Mouse (Mus musculus): ENCODE results near the gene Cep44. TPM values are rescaled to one million over a fixed set of nuclear protein-coding genes. Genes with fewer than 3 reads are reported as not detected.

Cep44 gene
- polyA plus RNA-seq, 1 experiment from 2014 or later = 29.6 TPM

DNA sequence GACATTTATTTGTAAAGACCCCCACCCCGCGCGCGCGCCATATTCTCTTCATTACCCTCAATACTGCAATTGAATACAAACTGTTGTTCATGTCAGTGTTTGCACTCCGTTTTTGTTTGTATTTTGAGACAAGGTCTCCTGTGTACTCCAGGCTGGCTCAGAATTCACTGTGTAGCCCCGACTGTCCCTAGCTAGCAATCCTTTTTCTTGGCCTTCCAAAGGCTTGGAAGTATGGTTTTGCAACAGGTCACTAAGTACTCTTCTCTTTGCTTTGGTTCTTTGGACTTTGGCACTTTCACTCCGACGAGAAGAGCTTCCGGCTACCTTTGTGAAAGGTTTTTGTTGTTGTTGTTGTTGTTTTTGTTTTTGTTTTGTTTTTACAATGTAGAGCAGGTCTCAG, 1.2 kb upstream of the Cep44 start:
- H3K27ac ChIP-seq (ENCODE audit: low read length) = peak overlapping the region; percentile 88

DNA sequence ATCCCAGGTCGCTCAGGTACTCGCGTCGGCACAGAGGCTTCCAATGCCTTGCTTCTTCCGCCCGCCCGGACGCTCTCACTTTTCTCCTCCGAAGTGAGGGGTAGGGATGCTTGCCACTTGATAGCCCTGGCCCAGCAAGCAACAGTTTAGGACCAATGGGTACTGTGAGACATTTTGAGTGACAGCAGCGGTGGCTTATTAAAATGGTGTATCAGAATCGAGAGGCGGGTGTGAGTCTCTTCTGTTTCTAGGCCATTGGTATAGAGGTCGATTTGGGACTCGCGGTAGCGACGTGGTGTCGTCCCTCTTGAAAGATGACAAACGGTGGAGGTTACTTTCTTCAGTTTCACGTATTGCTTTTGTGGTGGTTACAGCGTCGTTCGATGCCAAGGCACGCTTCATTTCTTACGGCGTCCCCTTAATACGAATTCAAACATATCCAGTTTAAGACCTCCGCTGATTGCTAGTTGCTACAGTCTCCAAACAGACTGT, 560 bp upstream of the Cep44 start:
- WGBS = under 1% methylated on average over 28 of the region's 28 CpGs
- H3K4me1 ChIP-seq (ENCODE audit: control insufficient read depth, insufficient read depth, low read length) = peaks cover 17% of the 10 kb centered on the region
- peak overlapping the region; percentile 88 for H3K27ac ChIP-seq (ENCODE audit: low read length)
- ATAC-seq (replicated peaks; ENCODE audit: extremely low read depth, insufficient read depth, low FRiP score) = peak; percentile 98
- no peaks in the 10 kb centered on the region for H3K9me3 ChIP-seq (replicated peaks; ENCODE audit: control insufficient read depth, low read length)
- H3K9ac ChIP-seq (ENCODE audit: low read length) = peak overlapping the region; percentile 95
- H3K4me3 ChIP-seq (ENCODE audit: low read length) = peak overlapping the region; percentile 87
- peak overlapping the region; percentile 82 for H3K4me2 ChIP-seq (ENCODE audit: low read depth, low read length)
- H3K36me3 ChIP-seq (ENCODE audit: control insufficient read depth, insufficient read depth) = no peaks in the 10 kb centered on the region
- no peaks in the 10 kb centered on the region for H3K27me3 ChIP-seq (ENCODE audit: control insufficient read depth, insufficient read depth, low read length)

More for the DNA sequence above, 1.2 kb upstream of the Cep44 start:
- Histone ChIP-seq H3K9me3 (replicated peaks; ENCODE audit: control insufficient read depth, low read length) (no peaks in the 10 kb centered on the region), H3K27me3 (ENCODE audit: control insufficient read depth, insufficient read depth, low read length) (no peaks in the 10 kb centered on the region), H3K4me3 (ENCODE audit: low read length) (peak overlapping the region; percentile 87), H3K4me1 (ENCODE audit: control insufficient read depth, insufficient read depth, low read length) (peaks cover 17% of the 10 kb centered on the region), H3K9ac (ENCODE audit: low read length) (peak overlapping the region; percentile 95), H3K36me3 (ENCODE audit: control insufficient read depth, insufficient read depth) (no peaks in the 10 kb centered on the region), H3K4me2 (ENCODE audit: low read depth, low read length) (peak overlapping the region; percentile 82)
- WGBS = 26% methylated on average over 10 of the region's 10 CpGs
- ATAC-seq (replicated peaks; ENCODE audit: extremely low read depth, insufficient read depth, low FRiP score) = no peak

DNA sequence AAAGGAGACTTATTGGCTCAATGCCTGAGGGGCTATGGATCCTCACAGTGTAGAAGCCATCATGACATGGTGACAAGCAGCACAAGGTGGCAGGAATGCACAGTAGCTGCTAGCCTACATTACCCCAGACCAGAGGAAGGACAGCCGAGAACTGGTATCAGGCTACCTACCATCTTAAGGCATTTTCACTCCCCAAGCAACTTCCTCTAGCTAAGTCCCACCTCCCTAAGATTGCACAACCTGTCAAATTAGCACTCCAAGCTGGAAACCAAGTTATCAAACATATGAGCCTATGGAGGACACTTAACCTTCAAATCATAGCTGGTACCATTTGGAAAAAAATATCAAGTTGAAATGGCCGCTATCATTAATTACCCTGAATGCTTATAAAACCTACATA, 3.0 kb downstream of the Cep44 start:
- H3K27me3 ChIP-seq (ENCODE audit: control insufficient read depth, insufficient read depth, low read length) = no peaks in the 10 kb centered on the region
- H3K9ac ChIP-seq (ENCODE audit: low read length) = no peak overlapping the region
- no peak overlapping the region for H3K4me2 ChIP-seq (ENCODE audit: low read depth, low read length)
- peaks cover 6% of the 10 kb centered on the region for H3K36me3 ChIP-seq (ENCODE audit: control insufficient read depth, insufficient read depth)
- WGBS = 82% methylated on average over 2 of the region's 2 CpGs
- H3K4me3 ChIP-seq (ENCODE audit: low read length) = no peak overlapping the region
- peaks cover 12% of the 10 kb centered on the region for H3K4me1 ChIP-seq (ENCODE audit: control insufficient read depth, insufficient read depth, low read length)
- H3K27ac ChIP-seq (ENCODE audit: low read length) = no peak overlapping the region
- no peaks in the 10 kb centered on the region for H3K9me3 ChIP-seq (replicated peaks; ENCODE audit: control insufficient read depth, low read length)
- ATAC-seq (replicated peaks; ENCODE audit: extremely low read depth, insufficient read depth, low FRiP score) = no peak

DNA sequence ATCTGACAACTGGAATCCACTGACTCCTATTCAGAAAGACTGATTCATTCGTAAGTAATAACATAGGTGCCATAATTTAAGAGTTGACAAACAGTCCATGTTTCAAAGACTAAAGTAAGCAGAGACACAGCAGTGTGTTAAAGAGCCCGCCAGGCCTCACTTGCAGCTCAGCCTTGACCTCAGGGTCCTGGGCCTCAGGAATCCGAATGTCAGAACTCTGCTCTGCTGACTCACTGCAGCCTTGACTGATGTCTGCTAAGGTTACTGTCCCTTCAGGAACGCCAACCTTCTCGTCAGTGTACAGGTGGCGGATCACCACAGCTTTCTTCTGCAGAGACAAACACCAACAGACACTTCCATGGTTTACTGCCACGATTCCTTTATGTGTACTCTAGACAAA, 10.1 kb downstream of the Cep44 start:
- no peak for ATAC-seq (replicated peaks; ENCODE audit: extremely low read depth, insufficient read depth, low FRiP score)
- Histone ChIP-seq H3K4me1 (ENCODE audit: control insufficient read depth, insufficient read depth, low read length) (no peaks in the 10 kb centered on the region), H3K9ac (ENCODE audit: low read length) (no peak overlapping the region), H3K9me3 (replicated peaks; ENCODE audit: control insufficient read depth, low read length) (no peaks in the 10 kb centered on the region), H3K36me3 (ENCODE audit: control insufficient read depth, insufficient read depth) (peaks cover 31% of the 10 kb centered on the region), H3K27me3 (ENCODE audit: control insufficient read depth, insufficient read depth, low read length) (no peaks in the 10 kb centered on the region), H3K27ac (ENCODE audit: low read length) (no peak overlapping the region), H3K4me3 (ENCODE audit: low read length) (no peak overlapping the region), H3K4me2 (ENCODE audit: low read depth, low read length) (no peak overlapping the region)
- WGBS = 90% methylated on average over 7 of the region's 7 CpGs

DNA sequence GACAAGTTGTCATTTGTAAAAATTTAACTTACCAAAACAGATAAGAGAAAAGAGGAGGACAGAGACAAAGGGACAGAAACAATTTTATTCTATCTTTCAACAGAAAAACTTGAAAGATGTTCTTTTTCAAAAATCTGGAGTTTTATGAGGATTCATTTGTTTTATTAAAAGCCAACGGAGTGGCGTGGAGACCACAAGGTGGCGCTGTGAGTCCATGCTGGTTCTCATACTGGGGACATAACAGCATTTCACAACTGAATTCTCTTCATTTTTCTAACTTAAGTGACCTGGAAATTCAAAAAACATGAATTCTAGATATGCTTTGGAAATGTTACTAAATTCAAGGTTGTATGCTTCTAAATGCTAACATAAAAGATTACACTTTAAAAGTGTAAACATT, 20.5 kb downstream of the Cep44 start:
- Histone ChIP-seq H3K4me1 (ENCODE audit: control insufficient read depth, insufficient read depth, low read length) (no peaks in the 10 kb centered on the region), H3K4me2 (ENCODE audit: low read depth, low read length) (no peak overlapping the region), H3K27me3 (ENCODE audit: control insufficient read depth, insufficient read depth, low read length) (no peaks in the 10 kb centered on the region), H3K27ac (ENCODE audit: low read length) (no peak overlapping the region), H3K9ac (ENCODE audit: low read length) (no peak overlapping the region), H3K4me3 (ENCODE audit: low read length) (no peak overlapping the region), H3K36me3 (ENCODE audit: control insufficient read depth, insufficient read depth) (peaks cover 16% of the 10 kb centered on the region; the same call in 1 of the 2 replicates), H3K9me3 (replicated peaks; ENCODE audit: control insufficient read depth, low read length) (no peaks in the 10 kb centered on the region)
- no peak for ATAC-seq (replicated peaks; ENCODE audit: extremely low read depth, insufficient read depth, low FRiP score)
- WGBS = 3% methylated on average over 3 of the region's 3 CpGs

DNA sequence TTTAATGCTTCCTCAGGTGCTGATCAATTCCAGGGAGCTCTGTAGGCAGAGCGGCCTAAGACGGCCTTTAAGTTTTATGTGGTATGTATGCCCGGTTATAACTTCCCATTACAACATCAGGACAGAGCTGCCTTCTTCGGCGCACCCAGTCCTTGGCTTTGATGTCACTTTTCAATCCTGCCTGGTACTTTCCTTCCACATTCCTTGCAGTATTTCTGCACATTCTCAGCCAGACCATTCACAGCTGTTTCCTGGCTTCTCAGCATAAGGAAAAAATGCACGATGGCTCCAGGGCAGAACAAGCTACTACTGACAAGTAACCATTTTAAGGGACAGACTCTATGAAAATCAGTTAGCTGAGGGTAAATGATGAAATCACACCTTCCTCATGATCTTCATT, 22.0 kb downstream of the Cep44 start:
- no peaks in the 10 kb centered on the region for H3K27me3 ChIP-seq (ENCODE audit: control insufficient read depth, insufficient read depth, low read length)
- no peak overlapping the region for H3K27ac ChIP-seq (ENCODE audit: low read length)

DNA sequence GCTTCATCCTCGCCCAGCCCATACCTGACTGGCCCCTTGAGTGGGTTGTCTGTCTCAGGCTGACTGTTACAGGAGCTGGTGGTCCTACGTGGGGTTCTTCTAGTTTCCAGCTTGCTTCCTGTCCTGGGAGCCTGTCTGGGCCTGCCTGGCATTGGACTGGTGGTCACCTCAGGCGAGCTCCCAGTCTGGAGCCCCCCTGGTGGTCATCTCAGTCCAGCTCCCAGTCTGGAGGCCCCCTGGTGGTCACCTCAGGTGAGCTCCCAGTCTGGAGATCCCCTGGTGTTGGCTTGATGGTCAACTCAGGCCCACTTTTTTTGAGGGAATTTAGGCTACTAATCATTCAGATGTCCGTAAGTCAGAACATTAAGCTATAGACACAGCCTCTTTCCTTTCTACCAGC, 29.8 kb downstream of the Cep44 start:
- Histone ChIP-seq H3K9me3 (replicated peaks; ENCODE audit: control insufficient read depth, low read length) (no peaks in the 10 kb centered on the region; the same call in 1 of the 2 replicates), H3K27ac (ENCODE audit: low read length) (no peak overlapping the region), H3K4me3 (ENCODE audit: low read length) (no peak overlapping the region), H3K36me3 (ENCODE audit: control insufficient read depth, insufficient read depth) (no peaks in the 10 kb centered on the region), H3K9ac (ENCODE audit: low read length) (no peak overlapping the region), H3K4me1 (ENCODE audit: control insufficient read depth, insufficient read depth, low read length) (no peaks in the 10 kb centered on the region), H3K4me2 (ENCODE audit: low read depth, low read length) (no peak overlapping the region), H3K27me3 (ENCODE audit: control insufficient read depth, insufficient read depth, low read length) (no peaks in the 10 kb centered on the region)
- no peak for ATAC-seq (replicated peaks; ENCODE audit: extremely low read depth, insufficient read depth, low FRiP score)
- WGBS = 79% methylated on average over 4 of the region's 4 CpGs

More for the DNA sequence above, 22.0 kb downstream of the Cep44 start:
- H3K9me3 ChIP-seq (replicated peaks; ENCODE audit: control insufficient read depth, low read length) = no peaks in the 10 kb centered on the region
- H3K4me2 ChIP-seq (ENCODE audit: low read depth, low read length) = no peak overlapping the region
- no peaks in the 10 kb centered on the region for H3K4me1 ChIP-seq (ENCODE audit: control insufficient read depth, insufficient read depth, low read length)
- H3K4me3 ChIP-seq (ENCODE audit: low read length) = no peak overlapping the region
- 70% methylated on average over 6 of the region's 6 CpGs for WGBS
- H3K36me3 ChIP-seq (ENCODE audit: control insufficient read depth, insufficient read depth) = peaks cover 13% of the 10 kb centered on the region; the same call in 1 of the 2 replicates
- no peak for ATAC-seq (replicated peaks; ENCODE audit: extremely low read depth, insufficient read depth, low FRiP score)
- no peak overlapping the region for H3K9ac ChIP-seq (ENCODE audit: low read length)

DNA sequence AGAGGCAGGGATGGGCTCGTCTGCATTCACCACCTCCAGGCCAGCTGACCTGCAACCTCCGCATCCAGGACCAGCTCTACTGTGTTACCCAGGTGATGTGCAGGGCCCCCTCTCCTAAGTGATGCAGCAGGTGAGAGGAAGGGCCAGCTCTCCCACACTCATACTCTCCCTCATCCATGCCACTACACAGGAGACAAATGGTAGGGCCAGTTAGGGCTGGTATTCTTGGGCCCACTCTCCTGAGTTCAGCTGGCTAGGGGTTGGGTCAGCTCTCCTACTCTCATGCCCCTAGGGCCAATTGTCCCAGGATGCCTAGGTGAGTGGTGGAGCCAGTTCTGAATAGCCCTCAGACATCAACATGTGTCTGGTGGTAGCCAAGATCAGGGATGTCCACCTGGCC, 30.6 kb downstream of the Cep44 start:
- Histone ChIP-seq H3K4me3 (ENCODE audit: low read length) (no peak overlapping the region), H3K27me3 (ENCODE audit: control insufficient read depth, insufficient read depth, low read length) (no peaks in the 10 kb centered on the region), H3K36me3 (ENCODE audit: control insufficient read depth, insufficient read depth) (no peaks in the 10 kb centered on the region), H3K9ac (ENCODE audit: low read length) (no peak overlapping the region), H3K27ac (ENCODE audit: low read length) (no peak overlapping the region), H3K9me3 (replicated peaks; ENCODE audit: control insufficient read depth, low read length) (no peaks in the 10 kb centered on the region; the same call in 1 of the 2 replicates), H3K4me2 (ENCODE audit: low read depth, low read length) (no peak overlapping the region), H3K4me1 (ENCODE audit: control insufficient read depth, insufficient read depth, low read length) (no peaks in the 10 kb centered on the region)
- ATAC-seq (replicated peaks; ENCODE audit: extremely low read depth, insufficient read depth, low FRiP score) = no peak
- WGBS = 63% methylated on average over 2 of the region's 2 CpGs

DNA sequence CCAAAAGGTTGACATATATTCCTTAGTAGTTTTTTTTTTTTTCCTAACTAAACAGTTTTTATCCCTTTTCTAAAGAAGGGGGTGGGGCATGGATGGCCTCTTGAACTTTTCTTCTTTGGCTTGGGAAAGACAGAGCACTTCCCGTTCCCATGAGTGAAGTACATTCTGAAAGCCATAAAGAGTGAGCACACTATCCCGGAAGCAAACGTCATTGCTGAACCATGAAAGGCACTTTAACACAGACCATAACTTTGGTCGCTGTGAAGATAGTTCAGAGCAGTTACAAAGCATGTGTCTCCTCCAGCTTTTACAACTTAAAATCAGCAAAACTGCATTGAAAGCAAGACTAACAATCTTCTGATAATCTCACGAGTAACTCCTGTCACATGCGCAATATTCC, 32.0 kb downstream of the Cep44 start:
- Histone ChIP-seq H3K4me1 (ENCODE audit: control insufficient read depth, insufficient read depth, low read length) (no peaks in the 10 kb centered on the region), H3K27ac (ENCODE audit: low read length) (no peak overlapping the region), H3K4me2 (ENCODE audit: low read depth, low read length) (no peak overlapping the region), H3K4me3 (ENCODE audit: low read length) (no peak overlapping the region), H3K27me3 (ENCODE audit: control insufficient read depth, insufficient read depth, low read length) (no peaks in the 10 kb centered on the region), H3K36me3 (ENCODE audit: control insufficient read depth, insufficient read depth) (no peaks in the 10 kb centered on the region), H3K9me3 (replicated peaks; ENCODE audit: control insufficient read depth, low read length) (no peaks in the 10 kb centered on the region; the same call in 1 of the 2 replicates), H3K9ac (ENCODE audit: low read length) (no peak overlapping the region)
- ATAC-seq (replicated peaks; ENCODE audit: extremely low read depth, insufficient read depth, low FRiP score) = no peak
- WGBS = 61% methylated on average over 6 of the region's 6 CpGs
